Mouse (Mus musculus) left cerebral cortex, adult 9 months (tissue): ENCODE results near the gene Lemd1.

Source experiments
- DNase-seq, 2 experiments: peaks; one replicate each; pipeline ENCODE4 v3.0.0; 2022; ENCODE audit warnings: low spot score in 2 of 2

Lemd1 gene

DNA sequence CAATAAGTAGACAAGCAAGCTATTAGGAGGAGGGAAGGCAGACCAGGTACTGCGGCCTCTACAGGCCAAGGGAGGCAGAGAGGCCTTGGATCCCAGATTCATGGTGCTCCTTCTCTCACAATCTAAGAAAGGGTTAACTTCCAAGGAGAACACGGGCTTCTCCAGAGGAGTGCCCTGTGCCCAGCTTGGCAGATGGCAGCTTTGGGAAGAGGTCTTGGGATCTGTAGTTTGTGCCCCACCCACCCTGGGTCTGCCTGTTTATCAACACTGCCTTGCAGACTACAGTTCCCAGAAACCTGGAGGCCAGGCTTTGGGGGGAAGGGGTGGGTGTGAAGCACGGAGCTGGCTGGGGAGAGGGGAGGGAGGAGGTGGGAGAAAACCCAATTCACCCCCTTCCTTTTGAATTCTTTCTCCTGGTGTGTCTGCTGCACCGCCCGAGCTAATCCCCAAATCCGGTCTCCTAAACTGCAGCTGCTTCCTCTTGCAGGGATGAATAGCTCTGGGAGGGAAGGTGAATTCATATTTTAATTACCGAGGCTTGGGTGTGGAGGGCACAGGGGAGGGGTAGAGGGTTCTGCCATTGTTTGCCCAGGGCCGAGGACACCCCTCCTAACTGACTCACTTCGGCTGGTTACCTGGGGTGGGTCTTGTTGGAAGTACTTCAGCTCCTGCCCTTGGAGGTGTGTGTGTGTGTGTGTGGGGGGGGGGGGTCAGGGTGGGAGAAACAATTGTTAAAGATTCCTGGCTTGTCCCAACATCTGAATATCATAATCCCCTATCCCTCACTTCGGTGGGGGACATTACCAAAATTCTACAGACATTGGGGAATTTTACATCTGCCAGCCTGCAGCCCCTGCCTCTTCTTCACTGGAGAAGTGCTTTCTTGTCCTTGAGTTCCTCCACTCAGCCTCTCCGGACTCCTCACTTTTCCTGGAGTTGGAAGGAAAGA, 9.6 kb downstream of the Lemd1 start:
- peak; percentile 78 to 87 for DNase-seq

DNA sequence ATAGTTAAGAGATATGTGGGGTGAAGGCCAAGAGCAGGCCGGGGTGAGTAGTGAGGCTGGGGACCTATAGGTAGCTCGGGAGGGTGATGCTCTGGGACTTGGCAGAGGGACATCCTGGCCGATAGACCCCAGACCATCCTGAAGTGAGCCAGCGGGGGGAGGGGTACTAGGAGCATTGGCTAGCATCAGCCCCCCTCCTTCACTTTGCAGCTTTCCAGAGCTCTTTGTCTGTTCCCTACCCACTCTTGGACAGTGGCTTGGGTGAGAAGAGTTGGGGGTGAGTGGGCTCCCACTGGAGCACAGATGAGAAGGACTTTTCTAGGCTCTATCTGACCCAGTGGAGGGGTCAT, 10.3 kb downstream of the Lemd1 start:
- no peak for DNase-seq

DNA sequence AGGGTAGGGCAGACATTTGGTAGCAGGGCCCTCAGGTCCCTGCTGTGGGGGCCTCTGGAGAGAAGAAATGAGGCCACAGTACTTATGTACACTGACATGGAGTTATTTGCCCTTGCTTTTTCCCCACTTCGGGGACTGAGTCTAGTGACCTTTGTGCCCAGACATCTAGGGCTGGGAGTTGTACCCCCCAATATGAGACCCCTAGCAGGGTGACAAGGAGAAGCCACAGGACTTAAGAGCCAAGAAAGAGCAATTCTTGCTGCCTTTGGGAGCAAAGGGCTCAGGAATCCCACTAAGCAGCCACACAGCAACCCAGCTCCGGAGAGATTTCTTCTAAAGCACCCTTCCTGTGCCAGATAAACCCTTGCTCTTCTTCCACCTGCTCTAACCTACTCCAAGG, 10.7 kb downstream of the Lemd1 start:
- DNase-seq = no peak

DNA sequence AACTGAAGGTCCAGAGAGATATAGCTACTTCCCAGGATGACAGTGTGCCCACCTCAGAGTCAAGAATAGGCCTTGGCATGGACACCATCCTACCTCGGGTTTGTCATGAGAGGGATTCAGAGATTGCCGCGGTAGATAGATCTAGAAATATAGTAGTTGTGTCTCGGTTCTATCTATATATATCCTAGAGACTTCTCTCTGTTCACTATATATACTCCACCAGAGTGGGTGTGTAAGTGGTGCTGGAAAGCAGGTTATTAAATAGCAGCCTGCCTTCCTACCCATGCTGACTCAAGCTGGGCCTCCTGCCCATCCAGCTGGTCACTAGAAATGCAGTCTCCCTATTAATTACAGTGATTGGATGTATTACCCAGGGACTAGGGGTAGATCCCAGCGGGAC, 11.5 kb downstream of the Lemd1 start:
- peak; percentile 61 to 66 for DNase-seq

DNA sequence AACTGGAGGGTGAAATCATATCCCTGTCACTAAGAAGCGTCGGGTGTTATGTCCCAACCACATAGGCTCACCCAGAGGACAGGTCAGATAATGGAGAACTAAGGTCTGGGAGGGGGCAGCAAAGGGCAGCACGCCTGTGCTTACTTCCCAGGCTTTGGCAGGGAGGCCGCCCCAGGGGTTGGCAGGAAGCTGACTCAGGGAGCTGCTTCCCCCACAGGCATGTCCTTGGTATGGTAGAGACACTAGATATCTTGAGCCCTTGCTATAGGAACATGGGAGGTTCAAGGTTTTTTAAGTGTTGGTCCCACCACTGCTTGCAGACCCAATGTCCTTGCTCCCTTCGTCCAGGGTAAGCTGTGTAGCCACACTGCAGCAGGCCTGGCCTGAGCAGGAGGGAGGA, 14.7 kb downstream of the Lemd1 start:
- DNase-seq = no peak

DNA sequence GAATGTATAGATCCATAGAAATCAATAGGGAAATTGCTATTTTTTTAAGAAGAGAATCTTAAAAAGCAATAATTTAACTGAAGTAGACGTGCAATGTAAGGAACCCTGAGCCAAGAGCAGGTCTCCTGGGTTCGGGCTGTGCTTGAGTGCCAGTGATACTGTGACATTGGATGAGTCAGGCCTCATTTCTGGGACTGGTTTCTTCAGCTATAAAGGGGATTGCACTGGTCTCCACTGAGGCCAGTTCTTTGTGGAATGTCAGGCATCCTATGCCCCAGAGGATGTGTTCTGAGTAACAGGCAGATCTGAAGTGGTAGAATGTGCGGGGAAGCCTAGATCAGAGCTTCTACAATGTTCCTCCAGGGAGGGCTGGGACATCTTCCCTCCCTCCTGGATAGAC, 15.6 kb downstream of the Lemd1 start:
- no peak for DNase-seq

DNA sequence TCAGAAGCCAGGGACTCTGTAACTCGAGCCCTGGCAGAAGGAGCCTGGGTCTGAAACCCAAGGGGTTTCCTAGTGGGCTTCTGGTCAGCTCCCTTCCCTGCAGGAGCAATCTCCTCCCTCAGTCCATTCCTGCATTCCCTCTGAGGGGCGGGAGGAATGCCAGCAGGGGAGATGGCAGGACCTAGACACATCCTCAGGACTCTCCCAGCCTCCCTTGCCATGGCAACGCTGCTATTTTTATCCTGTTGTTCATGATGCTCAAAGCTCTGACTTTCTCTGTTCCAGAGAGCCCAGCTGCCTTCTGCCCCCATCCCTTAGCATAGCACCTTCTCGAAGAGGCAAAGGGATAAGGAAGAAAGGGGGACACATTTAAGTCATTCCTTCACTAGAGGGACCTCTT, 16.9 kb downstream of the Lemd1 start:
- peak; percentile 74 to 79 for DNase-seq

DNA sequence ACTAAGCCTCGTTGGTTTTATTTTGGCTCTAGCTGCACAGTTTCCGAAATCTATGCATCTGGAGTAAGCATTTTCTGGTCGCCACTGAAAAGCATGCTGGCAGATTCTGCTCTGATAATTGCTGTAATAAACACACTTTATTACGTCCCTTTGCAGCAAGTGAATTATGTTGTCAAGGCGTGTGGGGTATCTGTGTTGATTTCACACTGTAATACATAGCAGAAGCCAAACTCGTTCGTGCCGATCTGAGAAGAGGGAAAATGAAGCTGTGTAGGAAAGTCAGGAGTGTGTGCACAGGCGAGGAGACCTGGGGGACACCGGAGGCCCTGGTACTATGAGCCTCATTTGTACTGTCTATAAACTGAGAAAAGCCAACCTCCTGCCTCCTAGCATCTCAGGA, 18.2 kb downstream of the Lemd1 start:
- DNase-seq = no peak

DNA sequence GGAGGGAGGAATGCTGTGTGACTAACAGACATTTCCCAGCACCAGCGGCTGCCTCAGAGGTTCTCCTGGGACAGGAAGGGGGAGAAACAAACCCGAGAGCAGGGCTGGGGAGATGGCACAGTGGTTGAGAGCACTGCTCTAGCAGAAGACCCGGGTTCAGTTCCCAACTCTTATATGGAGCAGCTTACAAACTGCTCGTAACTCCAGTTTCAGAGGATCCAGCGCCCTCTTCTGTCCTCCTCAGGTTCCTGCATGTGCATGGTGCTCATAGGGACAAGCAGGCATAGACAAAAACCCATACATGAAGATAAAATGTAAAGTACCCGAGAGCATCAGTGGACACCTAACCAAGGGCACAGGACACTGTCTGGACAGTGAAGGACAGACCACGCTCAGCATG, 19.7 kb downstream of the Lemd1 start:
- DNase-seq = no peak

DNA sequence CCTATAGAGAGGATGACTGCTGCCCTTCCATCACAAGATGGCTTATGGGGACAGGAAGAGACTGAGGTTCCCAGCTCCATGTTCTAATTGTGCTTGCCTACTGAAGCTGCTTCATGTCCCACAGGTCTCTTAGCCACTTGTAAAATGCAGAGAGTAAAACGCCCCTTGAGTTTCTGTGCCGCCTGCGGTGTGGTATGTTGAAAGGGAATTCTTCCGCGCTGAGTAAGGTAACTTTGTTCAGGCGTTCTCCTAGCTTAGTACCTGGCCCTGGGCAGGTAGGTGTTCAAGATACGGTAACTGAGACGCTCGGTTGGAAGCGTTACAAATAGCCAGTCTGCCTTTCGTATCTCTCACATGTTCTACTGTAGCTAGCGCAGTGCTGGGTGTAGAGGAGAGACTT, 20.4 kb downstream of the Lemd1 start:
- no peak for DNase-seq

DNA sequence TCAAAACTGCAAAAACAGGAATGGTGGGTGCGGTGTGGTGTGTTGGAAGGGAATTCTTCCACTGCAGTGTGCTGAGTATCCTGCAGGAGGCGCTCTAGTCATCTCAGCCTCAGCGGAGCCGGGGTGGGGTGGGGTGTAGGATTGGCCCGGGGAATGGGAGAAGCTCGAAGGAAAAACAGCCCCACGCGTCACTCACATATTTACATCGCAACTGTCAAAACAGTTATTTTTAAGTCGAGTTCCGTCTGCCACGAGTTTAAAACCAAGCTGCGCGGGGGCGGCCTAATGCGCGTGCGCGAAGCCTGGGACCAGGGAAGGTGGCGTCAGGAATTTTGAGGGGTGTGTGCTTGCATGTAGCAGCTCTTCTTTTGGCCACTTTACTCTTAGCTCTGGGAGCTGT, 21.0 kb downstream of the Lemd1 start:
- DNase-seq = peak; percentile 72 to 92

DNA sequence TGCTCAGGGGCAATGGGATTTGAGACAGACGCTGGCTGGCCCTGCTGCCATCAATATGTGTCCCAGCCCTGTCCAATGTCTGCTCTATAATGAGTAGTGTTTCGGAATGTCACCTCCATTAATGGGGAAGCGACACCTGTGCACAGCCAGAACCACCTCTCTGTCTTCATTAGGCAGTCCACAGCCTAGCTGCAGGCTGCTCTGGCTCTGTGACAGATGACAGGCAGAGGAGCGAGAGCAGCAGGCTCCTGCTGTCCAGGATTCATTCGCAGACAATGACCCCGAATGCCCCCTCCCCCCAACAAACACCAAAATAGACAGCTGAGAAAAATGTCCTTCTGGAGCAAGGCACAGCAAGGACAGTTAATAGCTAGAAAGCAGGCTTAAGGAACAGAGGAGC, 21.8 kb downstream of the Lemd1 start:
- DNase-seq = no peak

DNA sequence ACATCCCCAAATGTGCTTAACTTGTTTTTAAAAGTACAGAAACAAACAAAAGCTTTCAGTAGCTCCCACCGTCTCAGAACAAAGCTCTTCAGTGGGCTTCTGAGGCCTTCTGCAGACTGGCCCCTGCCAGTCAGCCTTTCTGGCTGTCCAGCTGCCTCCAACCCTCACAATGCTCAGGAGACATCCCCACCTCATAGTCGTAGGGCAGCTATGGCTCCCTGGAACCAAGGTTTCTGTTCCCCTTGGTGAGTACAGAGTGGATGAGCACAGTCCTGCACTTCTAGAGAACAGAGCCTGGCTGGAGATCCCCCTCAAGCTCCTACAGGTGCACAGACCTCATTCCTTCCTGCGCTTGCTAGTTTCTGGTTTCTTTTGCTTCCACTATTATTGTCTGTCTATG, 25.0 kb downstream of the Lemd1 start:
- no peak for DNase-seq

DNA sequence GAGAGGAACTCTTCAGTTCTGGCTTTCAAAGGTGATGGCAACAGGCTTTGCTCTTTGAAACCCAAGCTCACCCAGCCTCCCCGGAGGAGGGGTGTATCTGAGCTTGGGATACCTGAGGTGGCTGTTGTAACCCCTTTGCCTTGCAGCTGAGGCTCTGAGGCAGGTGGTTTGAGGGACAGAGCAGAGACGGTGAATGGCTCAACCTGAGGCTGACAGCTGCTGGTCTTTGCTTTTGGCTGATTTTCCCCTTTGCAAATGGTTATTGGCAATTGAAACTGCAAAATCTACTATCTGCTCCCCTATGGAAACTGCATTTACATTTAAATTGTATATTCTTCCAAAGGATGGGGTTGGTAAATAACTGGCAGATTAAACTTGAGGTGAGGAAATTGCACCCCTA, 30.4 kb downstream of the Lemd1 start:
- DNase-seq = no peak

DNA sequence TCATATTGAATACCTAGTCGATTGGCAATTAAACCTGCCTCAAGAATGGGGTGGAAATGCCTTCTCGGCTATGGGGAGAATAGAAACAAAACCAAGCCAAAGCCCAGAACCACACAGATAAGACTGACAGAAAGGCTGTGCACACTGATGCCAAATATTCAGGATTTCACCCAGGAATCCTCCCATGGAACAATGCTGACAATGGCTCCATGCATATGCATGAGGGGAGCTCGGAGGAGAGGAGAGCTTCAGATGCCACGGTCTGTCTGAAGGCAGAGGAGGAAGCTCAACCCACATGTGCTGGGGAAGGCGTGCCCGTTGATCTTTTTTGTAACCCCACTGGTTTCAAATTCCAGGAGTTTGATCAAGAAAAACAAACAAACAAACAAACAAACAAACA, 30.9 kb downstream of the Lemd1 start:
- DNase-seq = no peak

DNA sequence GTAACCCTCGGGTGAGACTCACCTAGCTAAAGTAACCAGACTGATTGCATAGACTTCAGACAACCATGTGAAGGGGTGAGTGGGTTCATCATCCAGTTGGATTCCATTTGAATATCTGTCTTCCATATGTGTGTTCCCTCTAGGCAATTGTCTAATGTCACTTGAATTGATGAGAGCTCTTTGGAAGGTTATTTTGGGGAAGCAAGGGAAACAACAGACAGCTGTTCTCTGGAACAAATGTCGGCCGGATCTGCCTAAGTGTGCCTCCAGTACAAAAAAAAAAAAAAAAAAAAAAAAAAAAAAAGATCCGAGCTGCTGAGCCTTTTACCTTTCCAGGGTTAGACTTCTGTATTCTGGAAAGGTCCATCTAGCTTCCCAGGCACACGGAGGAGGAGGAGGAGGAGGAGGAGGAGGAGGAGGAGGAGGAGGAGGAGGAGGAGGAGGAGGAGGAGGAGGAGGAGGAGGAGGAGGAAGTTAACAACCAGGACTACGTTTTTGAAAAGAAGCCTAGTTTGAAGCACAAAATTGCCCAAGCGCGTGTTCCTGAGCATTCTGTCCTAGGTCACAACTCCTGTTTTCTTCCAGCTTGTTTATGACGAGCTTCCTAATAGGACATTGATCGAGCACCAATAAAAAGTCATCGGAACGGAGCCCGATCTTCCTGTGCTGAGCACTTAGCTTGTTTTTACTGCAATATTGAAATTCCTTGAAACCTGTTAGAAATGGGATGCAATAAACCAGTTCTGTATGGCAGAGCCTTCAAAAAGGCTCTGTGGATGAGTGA, 35.3 kb downstream of the Lemd1 start:
- no peak for DNase-seq

DNA sequence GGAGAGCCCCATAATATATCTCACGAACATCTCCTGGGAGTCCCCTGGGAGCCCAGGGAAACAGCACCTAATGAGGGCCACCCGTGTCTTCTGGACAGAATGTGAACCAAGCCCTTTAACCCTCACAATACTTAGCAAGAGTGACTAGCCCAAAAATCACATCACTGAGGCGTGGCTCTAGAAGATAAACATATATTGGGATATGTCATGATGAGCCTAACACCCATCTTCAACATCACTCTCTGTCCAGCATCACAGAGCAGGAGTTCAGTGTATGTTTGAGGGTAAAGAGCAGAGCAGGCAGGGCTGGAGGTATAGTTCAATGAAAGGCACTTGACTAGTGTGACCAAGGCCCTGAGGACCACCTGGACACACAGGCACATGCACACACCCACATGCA, 38.4 kb downstream of the Lemd1 start, which contains the start of gene Gm10188:
TSS of gene Gm10188 (minus strand) at position 101 of the 400 bp plus-strand sequence.
- DNase-seq = no peak

DNA sequence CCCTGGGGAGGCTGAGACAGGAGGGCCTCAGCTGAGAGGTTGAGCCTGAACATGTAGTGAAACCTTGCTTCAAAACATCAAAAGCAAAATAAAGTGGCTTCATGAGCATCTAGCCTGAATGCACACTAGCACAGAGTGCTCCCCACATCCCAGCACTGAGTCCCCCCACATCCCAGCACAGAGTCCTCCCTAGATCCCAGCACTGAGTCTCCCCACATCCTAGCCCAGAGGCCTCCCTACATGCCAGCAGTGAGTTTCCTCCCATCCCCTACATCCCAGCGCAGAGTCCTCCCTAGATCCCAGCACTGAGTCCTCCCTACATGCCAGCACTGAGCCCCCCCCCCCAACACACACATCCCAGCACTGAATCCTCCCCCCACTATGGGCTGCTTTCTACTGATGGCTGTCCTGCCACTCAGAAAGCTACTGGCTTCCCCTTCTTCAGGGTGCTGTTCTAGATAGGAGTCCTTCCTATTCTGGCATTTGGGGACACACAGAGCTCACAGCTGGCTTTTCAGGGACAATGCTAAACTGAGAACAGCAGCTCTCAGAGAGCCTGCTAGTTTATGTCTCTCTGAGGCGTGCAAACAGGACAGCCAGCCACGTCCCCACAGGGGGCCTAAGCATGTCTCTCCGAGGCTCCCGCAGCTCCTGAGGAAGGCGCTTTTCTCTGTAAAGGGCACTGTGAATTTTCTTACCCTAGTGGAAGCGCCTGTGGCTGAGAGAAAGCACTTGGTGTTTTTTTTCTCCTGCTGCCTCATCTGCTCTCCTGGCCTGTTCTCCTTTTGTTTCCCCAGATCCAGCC, 40.4 kb downstream of the Lemd1 start:
- DNase-seq = no peak

DNA sequence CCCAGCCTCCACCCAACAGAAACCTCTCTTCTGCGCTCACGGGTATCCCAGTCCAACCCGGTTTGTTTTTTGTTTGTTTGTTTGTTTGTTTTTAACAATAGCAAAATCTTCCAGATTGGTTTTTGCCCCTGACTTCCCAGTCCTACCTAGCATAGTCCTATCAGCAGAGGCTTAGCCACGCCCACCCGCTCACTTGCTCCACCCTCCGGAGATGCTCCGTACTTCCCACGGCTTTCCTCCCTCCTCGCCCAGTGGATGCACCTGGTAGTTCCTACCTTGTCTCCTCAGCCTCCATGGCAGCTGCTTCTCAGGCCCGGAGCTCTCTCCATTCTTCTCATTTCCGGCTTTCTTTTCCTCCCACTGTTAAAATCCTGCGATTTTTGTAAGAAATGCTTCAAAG, 42.3 kb downstream of the Lemd1 start:
- DNase-seq = no peak

DNA sequence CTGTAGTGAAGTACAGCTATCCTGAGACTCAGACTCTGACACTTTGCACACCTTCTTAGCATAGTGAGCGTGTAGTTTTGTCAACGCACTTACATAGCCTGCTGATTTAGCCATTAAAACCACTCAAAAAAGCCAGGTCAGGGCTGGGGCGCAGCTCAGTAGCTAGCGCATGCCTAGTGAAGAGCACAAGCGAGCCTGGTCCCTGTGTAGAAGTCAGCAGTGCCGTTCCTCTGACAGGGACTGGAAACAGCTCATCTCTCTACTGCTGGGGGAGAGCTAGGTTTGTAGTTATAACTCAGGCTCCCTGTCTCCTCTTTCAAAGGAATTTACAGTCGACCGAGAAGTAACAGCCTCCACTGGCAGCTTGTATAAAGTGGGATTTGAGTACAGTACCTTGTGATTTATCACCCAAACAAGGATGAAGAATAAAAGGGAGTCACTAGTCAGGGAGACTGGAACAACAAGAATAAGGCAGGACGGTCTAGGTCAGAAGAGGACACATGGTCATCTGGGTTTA, 43.6 kb downstream of the Lemd1 start:
- no peak for DNase-seq

DNA sequence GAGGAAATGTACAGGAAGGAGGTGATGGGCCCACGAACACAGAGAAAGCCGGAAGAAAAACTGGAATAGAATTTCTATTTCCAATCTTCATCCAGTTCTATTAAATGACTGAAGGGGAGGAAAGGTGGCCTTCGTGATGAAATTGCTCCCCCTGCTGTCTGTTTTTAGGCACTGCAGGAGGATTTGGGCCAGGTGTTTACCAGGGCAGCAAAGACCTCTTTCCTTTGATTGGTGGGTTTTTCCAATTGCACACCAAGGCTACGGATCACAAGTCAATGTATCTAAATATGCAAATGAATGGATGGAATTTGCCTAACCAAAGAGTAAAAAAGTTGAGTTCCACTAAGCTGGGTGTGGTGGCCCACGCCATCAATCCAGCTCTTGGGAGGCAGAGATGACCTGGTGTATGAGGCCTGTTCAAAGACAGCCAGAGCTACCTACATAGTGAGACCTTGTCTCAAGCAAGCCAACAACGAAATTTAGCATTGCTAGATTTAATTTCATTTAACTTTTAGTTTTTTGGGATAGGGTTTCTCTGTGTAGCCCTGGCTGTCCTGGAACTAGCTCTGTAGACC, 46.4 kb downstream of the Lemd1 start:
- peak in 1 of 2 experiments; percentile 69 for DNase-seq

DNA sequence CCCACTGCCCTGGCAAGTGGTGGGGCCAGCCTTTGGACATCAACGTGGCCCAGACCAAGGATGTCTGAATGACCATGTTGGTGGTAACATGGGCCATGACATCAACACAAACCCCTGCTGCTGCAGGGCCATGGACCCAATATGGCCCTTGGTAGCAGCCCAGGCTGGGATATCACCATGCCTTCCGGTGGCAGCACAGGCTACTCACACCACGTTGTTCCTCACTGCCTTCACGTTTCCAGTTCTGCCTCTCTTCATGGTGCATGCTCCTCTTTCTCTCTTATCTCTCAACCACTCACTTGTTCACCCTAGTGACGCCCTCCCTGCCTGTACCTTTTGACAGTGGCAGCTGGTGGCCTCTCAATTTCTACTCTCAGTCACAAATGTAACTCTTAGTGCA, 53.8 kb downstream of the Lemd1 start:
- DNase-seq = no peak
